Comparison of ENCODE assay signal across 8 mouse cellular contexts in the genomic region with DNA sequence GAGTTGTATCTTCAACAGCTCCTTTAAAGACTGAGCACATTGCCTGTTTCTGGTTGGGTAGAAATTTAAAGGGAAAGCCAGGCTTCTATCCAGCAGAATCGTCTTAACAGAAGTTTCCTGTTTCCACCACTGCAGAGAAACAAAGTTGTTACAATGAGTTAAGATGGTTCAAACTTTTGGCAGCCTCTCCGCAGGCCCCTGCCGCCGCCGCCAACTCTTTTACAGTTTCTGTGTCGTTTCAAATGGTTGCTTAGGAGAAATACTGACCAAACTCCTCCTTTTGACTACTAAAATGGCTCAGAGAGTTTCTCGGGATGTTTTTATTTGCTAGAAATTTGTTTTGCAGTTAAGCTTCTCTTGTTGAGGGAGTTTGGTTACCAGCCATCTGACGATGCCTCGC.
DNase-seq lines count a peak whose midpoint lies in the region; ATAC-seq and TF ChIP-seq lines count a peak whose summit lies in the region.

No protein-coding gene starts in this region.

- H3K4me2 ChIP-seq in forebrain, embryonic 16.5 days (ENCODE audit: low read length): no peak overlapping the region
- peak overlapping the region; percentile 41; the same call in 1 of the 2 replicates for H3K4me2 ChIP-seq in intestine, postnatal 0 days (replicated peaks; ENCODE audit: low read depth)
- H3K4me2 ChIP-seq in midbrain, embryonic 11.5 days: no peak overlapping the region

- peaks cover 70% of the 10 kb centered on the region for H3K4me1 ChIP-seq in forebrain, embryonic 10.5 days
- peaks cover 7% of the 10 kb centered on the region for H3K4me1 ChIP-seq in forebrain, embryonic 16.5 days (replicated peaks; ENCODE audit: control insufficient read depth, insufficient read depth, low read length)
- no peaks in the 10 kb centered on the region for H3K4me1 ChIP-seq in intestine, postnatal 0 days (replicated peaks; ENCODE audit: control insufficient read depth, insufficient read depth, low read length)
- peaks cover 6% of the 10 kb centered on the region; the same call in 1 of the 2 replicates for H3K4me1 ChIP-seq in midbrain, embryonic 11.5 days (ENCODE audit: control insufficient read depth, insufficient read depth, low read length)

- TF ChIP-seq CTCF in intestine, postnatal 0 days (IDR thresholded peaks at IDR 0.05; ENCODE audit: low read depth): no peak

- no peak for DNase-seq in forebrain, embryonic 10.5 days (ENCODE audit: extremely low spot score, low spot score)
- peak; percentile 12 for DNase-seq in urinary bladder, postnatal 25 days (ENCODE audit: low spot score)
- DNase-seq in urinary bladder, adult 2 months (ENCODE audit: low spot score): no peak
- DNase-seq in midbrain, embryonic 11.5 days (ENCODE audit: low spot score, missing footprints): peak; percentile 88
- DNase-seq in thymus, postnatal 10 days (ENCODE audit: low spot score in 2 of 2): no peak

- H3K9me3 ChIP-seq in forebrain, embryonic 10.5 days: no peaks in the 10 kb centered on the region
- no peaks in the 10 kb centered on the region for H3K9me3 ChIP-seq in forebrain, embryonic 16.5 days (ENCODE audit: control insufficient read depth, low read length)
- no peaks in the 10 kb centered on the region for H3K9me3 ChIP-seq in intestine, postnatal 0 days (ENCODE audit: control insufficient read depth)
- H3K9me3 ChIP-seq in midbrain, embryonic 11.5 days (ENCODE audit: control insufficient read depth, low read length): no peaks in the 10 kb centered on the region

- H3K27me3 ChIP-seq in forebrain, embryonic 10.5 days (ENCODE audit: poor library complexity, severe bottlenecking): peaks cover 31% of the 10 kb centered on the region
- H3K27me3 ChIP-seq in forebrain, embryonic 16.5 days (replicated peaks; ENCODE audit: control insufficient read depth, insufficient read depth, low read length): peaks cover 3% of the 10 kb centered on the region
- H3K27me3 ChIP-seq in intestine, postnatal 0 days (replicated peaks; ENCODE audit: control insufficient read depth, insufficient read depth, low read length): no peaks in the 10 kb centered on the region
- H3K27me3 ChIP-seq in midbrain, embryonic 11.5 days (ENCODE audit: control insufficient read depth, insufficient read depth, low read length): no peaks in the 10 kb centered on the region

- ATAC-seq in forebrain, embryonic 16.5 days: no peak
- no peak for ATAC-seq in intestine, postnatal 0 days
- no peak for ATAC-seq in midbrain, embryonic 11.5 days (ENCODE audit: low FRiP score)
- no peak for ATAC-seq in megakaryocyte, adult 5-6 weeks (ENCODE audit: poor library complexity, severe bottlenecking)

- WGBS in forebrain, embryonic 10.5 days: 16% methylated on average over 9 of the region's 9 CpGs
- 13% methylated on average over 9 of the region's 9 CpGs for WGBS in forebrain, embryonic 16.5 days
- 25% methylated on average over 9 of the region's 9 CpGs for WGBS in intestine, postnatal 0 days
- 15% methylated on average over 9 of the region's 9 CpGs for WGBS in midbrain, embryonic 11.5 days

- H3K4me3 ChIP-seq in forebrain, embryonic 10.5 days: peak overlapping the region; percentile 22; the same call in 1 of the 2 replicates
- H3K4me3 ChIP-seq in forebrain, embryonic 16.5 days (replicated peaks; ENCODE audit: low read length): no peak overlapping the region
- no peak overlapping the region for H3K4me3 ChIP-seq in intestine, postnatal 0 days (ENCODE audit: low read depth, low read length)
- no peak overlapping the region for H3K4me3 ChIP-seq in midbrain, embryonic 11.5 days (ENCODE audit: low read depth, low read length)

- H3K27ac ChIP-seq in forebrain, embryonic 10.5 days: peak overlapping the region; percentile 74
- no peak overlapping the region for H3K27ac ChIP-seq in forebrain, embryonic 16.5 days (ENCODE audit: low read length)
- H3K27ac ChIP-seq in intestine, postnatal 0 days (ENCODE audit: low read depth, low read length): no peak overlapping the region
- no peak overlapping the region for H3K27ac ChIP-seq in midbrain, embryonic 11.5 days (ENCODE audit: low read depth, low read length)

- no peak overlapping the region for H3K9ac ChIP-seq in forebrain, embryonic 16.5 days (replicated peaks; ENCODE audit: low read depth, low read length)
- H3K9ac ChIP-seq in intestine, postnatal 0 days (ENCODE audit: low read depth, low read length): no peak overlapping the region
- H3K9ac ChIP-seq in midbrain, embryonic 11.5 days (ENCODE audit: low read length): no peak overlapping the region

- H3K36me3 ChIP-seq in forebrain, embryonic 10.5 days (replicated peaks): no peaks in the 10 kb centered on the region
- H3K36me3 ChIP-seq in forebrain, embryonic 16.5 days (ENCODE audit: control insufficient read depth, insufficient read depth): no peaks in the 10 kb centered on the region
- H3K36me3 ChIP-seq in intestine, postnatal 0 days (ENCODE audit: control insufficient read depth, insufficient read depth): no peaks in the 10 kb centered on the region
- H3K36me3 ChIP-seq in midbrain, embryonic 11.5 days (ENCODE audit: control insufficient read depth, insufficient read depth, low read length): no peaks in the 10 kb centered on the region

Comparison
In these comparisons a context has a peak if more than half of its experiments do, and no peak if none do; other contexts are left out.
1. DNase-seq: peak in urinary bladder, postnatal 25 days (single experiment) and midbrain, embryonic 11.5 days (single experiment); none in forebrain, embryonic 10.5 days (single experiment), urinary bladder, adult 2 months (single experiment) and thymus, postnatal 10 days (0 of 2).